Mouse (Mus musculus): ENCODE data around the gene Gpt2. TPM values are rescaled to one million over a fixed set of nuclear protein-coding genes. Genes with fewer than 3 reads are reported as not detected.

Gene Gpt2
- total and polyA plus RNA-seq, 3 experiments, result 29.7 to 50.0 (median 37.8) TPM

- H3K27ac ChIP-seq (ENCODE audit: insufficient read depth, low read depth), result no peak overlapping the region
- H3K4me1 ChIP-seq (ENCODE audit: control insufficient read depth in 1 of 2, insufficient read depth in 2 of 2), result peaks cover 21 to 32% of the 10 kb centered on the region in 2 experiments; a peak in 3 of 4 replicates
- no peak overlapping the region for H3K4me2 ChIP-seq (ENCODE audit: insufficient read depth, low read depth, poor library complexity, severe bottlenecking)
- DNase-seq (ENCODE audit: extremely low read depth), result no peak
- H3K4me3 ChIP-seq (replicated peaks in 1 of 3; ENCODE audit: low read depth in 2 of 3, low read length in 2 of 3, poor library complexity in 1 of 3), result no peak overlapping the region
- no peaks in the 10 kb centered on the region for H3K79me2 ChIP-seq (replicated peaks; ENCODE audit: control insufficient read depth, extremely low read depth, insufficient read depth, poor library complexity, severe bottlenecking)
- H3K36me3 ChIP-seq (replicated peaks in 1 of 2; ENCODE audit: control insufficient read depth in 1 of 2, insufficient read depth in 1 of 2, low read length in 1 of 2), result peaks cover 35 to 63% of the 10 kb centered on the region in 2 experiments
- dilution Hi-C loops (cut with MboI; ENCODE audit: extremely low pct_ligation_motif_present, extremely low pct_unique_long_range_greater_than_20kb, low sequenced_read_pairs), result no loop called here
- peaks cover 5% of the 10 kb centered on the region for H3K9me3 ChIP-seq (replicated peaks; ENCODE audit: low read length)
- in situ Hi-C loops (cut with MboI; ENCODE audit: low pct_ligation_motif_present, low pct_unique_long_range_greater_than_20kb, low sequenced_read_pairs), result loop anchor here (25.0 kb wide), 1 partner anchor 217 kb away; no protein-coding TSS in a partner anchor
- H3K9ac ChIP-seq (ENCODE audit: insufficient read depth, low read depth), result no peak overlapping the region
- TF ChIP-seq SIN3A (IDR thresholded peaks at IDR 0.05; ENCODE audit: low read length), result no peak
- H3K27me3 ChIP-seq (replicated peaks), result no peaks in the 10 kb centered on the region
These were observed 36.6 kb downstream of the Gpt2 start for GRCm38 (mm10) chr8:85528959-85529358.

- H3K9ac ChIP-seq (ENCODE audit: insufficient read depth, low read depth), result no peak overlapping the region
- peaks cover 27 to 62% of the 10 kb centered on the region in 2 experiments for H3K36me3 ChIP-seq (replicated peaks in 1 of 2; ENCODE audit: control insufficient read depth in 1 of 2, insufficient read depth in 1 of 2, low read length in 1 of 2)
- no peak overlapping the region for H3K27ac ChIP-seq (ENCODE audit: insufficient read depth, low read depth)
- no peak for DNase-seq (ENCODE audit: extremely low read depth)
- no peak overlapping the region for H3K4me2 ChIP-seq (ENCODE audit: insufficient read depth, low read depth, poor library complexity, severe bottlenecking)
- H3K79me2 ChIP-seq (replicated peaks; ENCODE audit: control insufficient read depth, extremely low read depth, insufficient read depth, poor library complexity, severe bottlenecking), result no peaks in the 10 kb centered on the region
- no peaks in the 10 kb centered on the region for H3K27me3 ChIP-seq (replicated peaks)
- H3K9me3 ChIP-seq (replicated peaks; ENCODE audit: low read length), result peaks cover 5% of the 10 kb centered on the region
- H3K4me1 ChIP-seq (ENCODE audit: control insufficient read depth in 1 of 2, insufficient read depth in 2 of 2), result peaks cover 21 to 32% of the 10 kb centered on the region in 2 experiments; a peak in 3 of 4 replicates
- in situ Hi-C loops (cut with MboI; ENCODE audit: low pct_ligation_motif_present, low pct_unique_long_range_greater_than_20kb, low sequenced_read_pairs) (loop anchor here (25.0 kb wide), 1 partner anchor 218 kb away; no protein-coding TSS in a partner anchor), dilution Hi-C loops (cut with MboI; ENCODE audit: extremely low pct_ligation_motif_present, extremely low pct_unique_long_range_greater_than_20kb, low sequenced_read_pairs) (no loop called here)
- TF ChIP-seq POLR2A (IDR thresholded peaks at IDR 0.05; ENCODE audit: low read depth, low read length) (no peak), USF1 (IDR thresholded peaks at IDR 0.05; ENCODE audit: low read depth, low read length) (no peak), ZC3H11A (IDR thresholded peaks at IDR 0.05; ENCODE audit: low read depth, low read length) (no peak)
- H3K4me3 ChIP-seq (replicated peaks in 1 of 3; ENCODE audit: low read depth in 2 of 3, low read length in 2 of 3, poor library complexity in 1 of 3), result no peak overlapping the region
These were observed 38.3 kb downstream of the Gpt2 start for GRCm38 (mm10) chr8:85530717-85531116.

- DNase-seq (ENCODE audit: extremely low read depth), result peak; percentile 25
- Histone ChIP-seq H3K4me2 (ENCODE audit: insufficient read depth, low read depth, poor library complexity, severe bottlenecking) (no peak overlapping the region), H3K9me3 (replicated peaks; ENCODE audit: low read length) (peaks cover 5% of the 10 kb centered on the region), H3K27ac (ENCODE audit: insufficient read depth, low read depth) (no peak overlapping the region), H3K27me3 (replicated peaks) (no peaks in the 10 kb centered on the region), H3K36me3 (replicated peaks in 1 of 2; ENCODE audit: control insufficient read depth in 1 of 2, insufficient read depth in 1 of 2, low read length in 1 of 2) (peaks cover 26 to 61% of the 10 kb centered on the region in 2 experiments), H3K79me2 (replicated peaks; ENCODE audit: control insufficient read depth, extremely low read depth, insufficient read depth, poor library complexity, severe bottlenecking) (no peaks in the 10 kb centered on the region), H3K4me3 (replicated peaks in 1 of 3; ENCODE audit: low read depth in 2 of 3, low read length in 2 of 3, poor library complexity in 1 of 3) (no peak overlapping the region), H3K9ac (ENCODE audit: insufficient read depth, low read depth) (no peak overlapping the region), H3K4me1 (ENCODE audit: control insufficient read depth in 1 of 2, insufficient read depth in 2 of 2) (peaks cover 21 to 32% of the 10 kb centered on the region in 2 experiments; a peak in 3 of 4 replicates)
- in situ Hi-C loops (cut with MboI; ENCODE audit: low pct_ligation_motif_present, low pct_unique_long_range_greater_than_20kb, low sequenced_read_pairs) (loop anchor here (25.0 kb wide), 1 partner anchor 219 kb away; no protein-coding TSS in a partner anchor), dilution Hi-C loops (cut with MboI; ENCODE audit: extremely low pct_ligation_motif_present, extremely low pct_unique_long_range_greater_than_20kb, low sequenced_read_pairs) (no loop called here)
- TF ChIP-seq GABPA (IDR thresholded peaks at IDR 0.05; ENCODE audit: insufficient replicate concordance, low read depth, low read length), result no peak
- TF ChIP-seq ZKSCAN1 (IDR thresholded peaks at IDR 0.05; ENCODE audit: borderline replicate concordance, low read depth, low read length), result no peak
- TF ChIP-seq POLR2A (IDR thresholded peaks at IDR 0.05; ENCODE audit: low read depth, low read length), result no peak
- TF ChIP-seq MEF2A (IDR thresholded peaks at IDR 0.05; ENCODE audit: borderline replicate concordance, low read depth, low read length), result no peak
- TF ChIP-seq JUND (conservative IDR thresholded peaks at IDR 0.05; ENCODE audit: low read depth, low read length), result no peak
- no peak for TF ChIP-seq MXI1 (IDR thresholded peaks at IDR 0.05; ENCODE audit: low read depth, low read length)
- TF ChIP-seq ELF1 (IDR thresholded peaks at IDR 0.05; ENCODE audit: low read depth, low read length), result no peak
- TF ChIP-seq PAX5 (IDR thresholded peaks at IDR 0.05; ENCODE audit: low read length), result no peak
- TF ChIP-seq HCFC1 (IDR thresholded peaks at IDR 0.05; ENCODE audit: low read depth, low read length), result no peak
- no peak for TF ChIP-seq MAFK (IDR thresholded peaks at IDR 0.05; ENCODE audit: insufficient replicate concordance, low read length)
- TF ChIP-seq E2F4 (IDR thresholded peaks at IDR 0.05; ENCODE audit: insufficient replicate concordance, low read depth, low read length), result no peak
- no peak for TF ChIP-seq CHD2 (IDR thresholded peaks at IDR 0.05; ENCODE audit: low read length)
- TF ChIP-seq KAT2A (IDR thresholded peaks at IDR 0.05; ENCODE audit: insufficient replicate concordance, low read length), result no peak
- no peak for TF ChIP-seq JUN (IDR thresholded peaks at IDR 0.05; ENCODE audit: insufficient read depth, low read depth, low read length)
- TF ChIP-seq ZNF384 (IDR thresholded peaks at IDR 0.05; ENCODE audit: low read depth, low read length), result no peak
- no peak for TF ChIP-seq BHLHE40 (IDR thresholded peaks at IDR 0.05; ENCODE audit: low read depth, low read length)
These were observed 39.1 kb downstream of the Gpt2 start for GRCm38 (mm10) chr8:85531471-85531870.

Data from CH12.LX (cell line).